Mouse (Mus musculus) liver, embryonic 14.5 days (tissue): ENCODE results near the gene Insr. TPM values are rescaled to one million over a fixed set of nuclear protein-coding genes. Genes with fewer than 3 reads are reported as not detected.

ENCODE experiments used
- ATAC-seq: fragments of 200-750 bp; cut with Nextera tagmentation; 2 replicates; pipeline ENCODE4 v1.8.0; 2017; ENCODE audit warnings: moderate number of reproducible peaks, mild to moderate bottlenecking, moderate library complexity; ENCODE audit not compliant: insufficient read depth
- DNase-seq, 3 experiments: peaks; one replicate each; pipeline ENCODE4 v3.0.0-alpha.2; 2012 to 2013; ENCODE audit warnings: low read depth in 3 of 3, low spot score in 3 of 3
- H3K27ac ChIP-seq: fragments of 300-500 bp; sonication (generic); 2 replicates; pipeline ENCODE4 v1.5.1; 2014; ENCODE audit warnings: moderate library complexity, mild to moderate bottlenecking, control low read depth, inconsistent platforms
- H3K27me3 ChIP-seq: fragments of 300-500 bp; sonication (generic); 2 replicates; pipeline ENCODE4 v1.6.1; 2014; ENCODE audit warnings: mild to moderate bottlenecking, low read length, moderate library complexity; ENCODE audit not compliant: control insufficient read depth, insufficient read depth
- H3K36me3 ChIP-seq: fragments of 300-500 bp; sonication (generic); replicated peaks from 2 replicates; pipeline ENCODE4 v1.6.1; 2014; ENCODE audit warnings: low read depth; ENCODE audit not compliant: control insufficient read depth, insufficient read depth
- H3K4me1 ChIP-seq, 2 experiments: fragments of 200-500 bp in 1 of 2; fragments of 300-500 bp in 1 of 2; sonication (generic) in 1 of 2; replicated peaks; 2 replicates each; pipeline ENCODE4 v1.6.1; 2012 to 2014; ENCODE audit warnings: antibody characterized with exemption in 1 of 2, inconsistent platforms in 1 of 2, low read length in 1 of 2; ENCODE audit not compliant: control insufficient read depth in 2 of 2, insufficient read depth in 2 of 2
- H3K4me2 ChIP-seq: fragments of 300-500 bp; sonication (generic); 2 replicates; pipeline ENCODE4 v1.6.1; 2014; ENCODE audit warnings: low read depth, mild to moderate bottlenecking, control low read depth, moderate library complexity
- H3K4me3 ChIP-seq, 2 experiments: fragments of 200-500 bp in 1 of 2; fragments of 300-500 bp in 1 of 2; sonication (generic) in 1 of 2; 2 replicates each; pipeline ENCODE4 v1.5.1; 2012 to 2014; ENCODE audit warnings: low read depth in 2 of 2, low read length in 2 of 2, mild to moderate bottlenecking in 2 of 2, control low read depth in 1 of 2, inconsistent platforms in 1 of 2, moderate library complexity in 1 of 2; ENCODE audit not compliant: insufficient read depth in 1 of 2
- H3K9ac ChIP-seq: fragments of 300-500 bp; sonication (generic); replicated peaks from 2 replicates; pipeline ENCODE4 v1.6.1; 2014; ENCODE audit warnings: mild to moderate bottlenecking, control low read depth, moderate library complexity
- H3K9me3 ChIP-seq: fragments of 300-500 bp; sonication (generic); 2 replicates; pipeline ENCODE4 v1.6.1; 2016; ENCODE audit warnings: low read length, mixed read lengths; ENCODE audit not compliant: control insufficient read depth
- CTCF ChIP-seq: IDR thresholded peaks from 2 replicates; pipeline ENCODE4 v1.5.1; 2016; ENCODE audit warnings: antibody characterized with exemption, low read depth, control low read depth
- EP300 ChIP-seq: IDR thresholded peaks from 2 replicates; pipeline ENCODE4 v1.6.1; 2016; ENCODE audit warnings: antibody characterized with exemption, low read depth
- WGBS: fragments of 180-500 bp; shearing (Covaris S2); extraction: QIAGEN DNeasy Blood & Tissue Kit; methylation state at CpG from one replicate; pipeline ENCODE4 v1.1.7; 2014; ENCODE audit not compliant: insufficient replicate concordance; 5-methylcytosine and 5-hydroxymethylcytosine counted together
- polyA plus RNA-seq, 2 experiments: library from polyadenylated mRNA; depleted of rRNA in 1 of 2; stranded (reverse) in 1 of 2; unstranded in 1 of 2; fragments of >200 nt; fragmentation: Nextera tagmentation in 1 of 2; extraction: Ambion mirVana in 1 of 2; gene quantifications; 2 replicates each; pipeline versions ENCODE4 v1.2.1 to v1.2.3; 2012 to 2014

Gene Insr
- polyA plus RNA-seq, 2 experiments = 4.4 to 9.2 TPM

DNA sequence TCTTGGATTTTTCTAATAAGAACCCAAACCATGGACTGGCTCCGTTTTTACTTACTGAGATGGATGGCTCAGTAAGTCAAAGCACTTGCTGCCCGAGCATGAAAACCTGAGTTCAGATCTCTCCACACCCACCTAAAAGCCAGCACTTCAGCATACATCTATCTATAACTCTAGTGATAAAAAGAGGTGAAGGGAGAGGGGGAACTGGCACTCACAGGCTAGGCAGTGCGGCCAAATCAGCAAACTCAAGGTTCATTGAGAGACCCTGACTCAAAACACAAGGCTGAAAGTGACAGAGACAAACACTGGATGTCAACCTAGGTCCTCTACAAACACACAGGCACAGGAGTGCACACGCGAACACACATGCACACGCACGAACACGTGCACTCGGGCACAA, 2.2 kb downstream of the Insr start:
- Histone ChIP-seq H3K4me1 (peaks cover 5 to 20% of the 10 kb centered on the region in 2 experiments; a peak in 3 of 4 replicates), H3K9ac (no peak overlapping the region), H3K4me2 (peak overlapping the region; percentile 67), H3K4me3 (peak overlapping the region in 1 of 2 experiments; percentile 88; a peak in 2 of 4 replicates), H3K27me3 (no peaks in the 10 kb centered on the region), H3K9me3 (no peaks in the 10 kb centered on the region), H3K27ac (no peak overlapping the region), H3K36me3 (no peaks in the 10 kb centered on the region)
- ATAC-seq = no peak
- no peak for TF ChIP-seq CTCF
- no peak for TF ChIP-seq EP300
- DNase-seq = no peak
- 83% methylated on average over 9 of the region's 9 CpGs for WGBS

GRCm38 (mm10) chr8:3276009-3276408, 3.4 kb downstream of the Insr start:
- WGBS = 82% methylated on average over 8 of the region's 8 CpGs
- Histone ChIP-seq H3K4me2 (no peak overlapping the region), H3K9ac (no peak overlapping the region), H3K4me3 (no peak overlapping the region), H3K27ac (no peak overlapping the region), H3K4me1 (peaks cover 5 to 20% of the 10 kb centered on the region in 2 experiments; a peak in 3 of 4 replicates), H3K27me3 (no peaks in the 10 kb centered on the region), H3K36me3 (no peaks in the 10 kb centered on the region), H3K9me3 (no peaks in the 10 kb centered on the region)
- TF ChIP-seq CTCF (no peak), EP300 (no peak)
- ATAC-seq (no peak), DNase-seq (no peak)

DNA sequence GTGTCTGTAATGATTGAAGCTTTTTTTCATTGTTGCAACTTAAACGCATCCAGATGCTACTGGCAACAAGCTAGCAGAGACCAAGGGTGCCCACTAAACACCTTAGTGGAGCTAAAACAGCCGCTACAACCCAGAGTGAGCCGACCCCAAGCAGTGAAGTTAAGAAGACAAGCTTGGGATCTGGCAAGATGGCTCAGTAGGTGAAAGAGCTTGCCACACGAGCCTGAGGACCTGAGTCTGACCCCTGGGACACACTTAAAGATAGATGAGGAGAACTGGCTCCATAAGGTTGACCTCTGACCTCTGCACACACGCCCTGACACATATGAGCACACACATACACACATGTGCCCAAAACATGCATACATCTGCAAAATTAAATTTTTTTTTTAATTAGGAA, 4.2 kb downstream of the Insr start:
- peaks cover 5 to 19% of the 10 kb centered on the region in 2 experiments; a peak in 3 of 4 replicates for H3K4me1 ChIP-seq
- TF ChIP-seq EP300 = no peak
- ATAC-seq = no peak
- no peak overlapping the region for H3K4me2 ChIP-seq
- H3K9ac ChIP-seq = no peak overlapping the region
- no peak overlapping the region for H3K27ac ChIP-seq
- WGBS = 77% methylated on average over 5 of the region's 5 CpGs
- no peaks in the 10 kb centered on the region for H3K9me3 ChIP-seq
- H3K4me3 ChIP-seq = no peak overlapping the region
- H3K27me3 ChIP-seq = no peaks in the 10 kb centered on the region
- DNase-seq = no peak
- no peaks in the 10 kb centered on the region for H3K36me3 ChIP-seq

DNA sequence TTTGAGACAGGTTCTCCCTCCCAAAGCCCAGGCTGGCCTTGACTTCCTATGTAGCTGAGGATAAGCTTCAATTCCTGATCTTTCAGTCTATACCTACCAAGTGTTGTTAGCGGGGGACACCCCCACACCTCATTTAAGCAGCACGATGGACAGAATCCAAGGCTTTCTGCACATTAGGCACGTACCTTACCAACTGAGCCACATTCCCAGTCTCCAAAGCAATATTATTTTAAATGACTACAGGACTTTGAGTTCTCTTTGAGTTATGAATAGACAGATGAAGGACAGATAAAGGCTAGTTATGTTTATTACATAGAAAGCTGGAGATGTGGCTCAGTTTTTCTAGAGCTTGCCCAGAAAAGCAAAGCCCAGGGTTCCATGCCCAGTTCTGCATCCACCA, 5.6 kb downstream of the Insr start:
- H3K4me2 ChIP-seq = no peak overlapping the region
- no peak for TF ChIP-seq EP300
- TF ChIP-seq CTCF = no peak
- H3K4me3 ChIP-seq = no peak overlapping the region
- DNase-seq = no peak
- H3K36me3 ChIP-seq = no peaks in the 10 kb centered on the region
- H3K27me3 ChIP-seq = no peaks in the 10 kb centered on the region
- no peak overlapping the region for H3K9ac ChIP-seq
- 78% methylated on average over 3 of the region's 3 CpGs for WGBS
- peaks cover 5 to 19% of the 10 kb centered on the region in 2 experiments; a peak in 3 of 4 replicates for H3K4me1 ChIP-seq
- ATAC-seq = no peak
- H3K27ac ChIP-seq = no peak overlapping the region
- no peaks in the 10 kb centered on the region for H3K9me3 ChIP-seq

GRCm38 (mm10) chr8:3267449-3267761, 12.0 kb downstream of the Insr start:
- no peak for DNase-seq

More at GRCm38 (mm10) chr8:3267449-3267761, 12.0 kb downstream of the Insr start:
- H3K27me3 ChIP-seq = no peaks in the 10 kb centered on the region
- TF ChIP-seq EP300 (no peak), CTCF (no peak)
- no peaks in the 10 kb centered on the region for H3K9me3 ChIP-seq
- no peak overlapping the region for H3K4me2 ChIP-seq
- no peaks in the 10 kb centered on the region for H3K36me3 ChIP-seq
- no peak overlapping the region for H3K9ac ChIP-seq
- no peak overlapping the region for H3K27ac ChIP-seq
- H3K4me1 ChIP-seq = peaks cover 10 to 22% of the 10 kb centered on the region in 2 experiments
- 15% methylated on average over 3 of the region's 3 CpGs for WGBS
- H3K4me3 ChIP-seq = no peak overlapping the region
- no peak for ATAC-seq
